Mouse (Mus musculus) liver, embryonic 14.5 days (tissue): ENCODE results near the gene Ajm1.

Experiments
- CTCF ChIP-seq: IDR thresholded peaks from 2 replicates; pipeline ENCODE4 v1.5.1; 2016; ENCODE audit warnings: antibody characterized with exemption, low read depth, control low read depth
- EP300 ChIP-seq: IDR thresholded peaks from 2 replicates; pipeline ENCODE4 v1.6.1; 2016; ENCODE audit warnings: antibody characterized with exemption, low read depth

GRCm38 (mm10) chr2:25551186-25551585 lies 30.4 kb downstream of the Ajm1 start:
- TF ChIP-seq CTCF, result peak; percentile 80
- no peak for TF ChIP-seq EP300
